Mouse (Mus musculus): ENCODE data around the gene Psmd9. TPM values are rescaled to one million over a fixed set of nuclear protein-coding genes. Genes with fewer than 3 reads are reported as not detected.

The Psmd9 gene
- polyA plus RNA-seq, 1 experiment from 2014 or later, result 66.9 TPM

GRCm38 (mm10) chr5:123132308-123133071, 36.7 kb upstream of the Psmd9 start, which contains the start of gene Rhof:
Rhof (minus strand) TSS chr5:123132692.
- Histone ChIP-seq H3K36me3 (peaks cover 61% of the 10 kb centered on the region), H3K4me3 (peak within 1 kb of the TSS; percentile 95), H3K27me3 (no peaks in the 10 kb centered on the region), H3K27ac (replicated peaks) (peak within 1 kb of the TSS; percentile 100), H3K4me2 (peak within 1 kb of the TSS; percentile 100), H3K4me1 (replicated peaks) (peaks cover 67% of the 10 kb centered on the region), H3K9me3 (no peaks in the 10 kb centered on the region), H3K9ac (peak within 1 kb of the TSS; percentile 100)
- peak; percentile 25; the same call in 1 of the 2 replicates for ATAC-seq (ENCODE audit: low read depth)
- WGBS, result 3% methylated on average over 44 of the region's 44 CpGs

- H3K36me3 ChIP-seq, result peaks cover 58% of the 10 kb centered on the region
- no peak for ATAC-seq (ENCODE audit: low read depth)
- H3K4me2 ChIP-seq, result peak overlapping the region; percentile 100
- peaks cover 75% of the 10 kb centered on the region for H3K4me1 ChIP-seq (replicated peaks)
- H3K9me3 ChIP-seq, result no peaks in the 10 kb centered on the region
- H3K27ac ChIP-seq (replicated peaks), result peak overlapping the region; percentile 100
- 21% methylated on average over 18 of the region's 18 CpGs for WGBS
- H3K4me3 ChIP-seq, result peak overlapping the region; percentile 95
- H3K9ac ChIP-seq, result peak overlapping the region; percentile 100
- no peaks in the 10 kb centered on the region for H3K27me3 ChIP-seq
These were observed 36.0 kb upstream of the Psmd9 start for GRCm38 (mm10) chr5:123133083-123133783.

- peak overlapping the region; percentile 95 for H3K4me3 ChIP-seq
These were observed 35.4 kb upstream of the Psmd9 start for GRCm38 (mm10) chr5:123133784-123134143.

GRCm38 (mm10) chr5:123134186-123134874, 34.9 kb upstream of the Psmd9 start:
- 16% methylated on average over 13 of the region's 13 CpGs for WGBS
- Histone ChIP-seq H3K9me3 (no peaks in the 10 kb centered on the region), H3K27me3 (no peaks in the 10 kb centered on the region), H3K4me3 (peak overlapping the region; percentile 95), H3K4me1 (replicated peaks) (peaks cover 71% of the 10 kb centered on the region), H3K9ac (peak overlapping the region; percentile 100), H3K36me3 (peaks cover 47% of the 10 kb centered on the region), H3K27ac (replicated peaks) (peak overlapping the region; percentile 100), H3K4me2 (peak overlapping the region; percentile 100)
- ATAC-seq (ENCODE audit: low read depth), result no peak

More at GRCm38 (mm10) chr5:123133784-123134143, 35.4 kb upstream of the Psmd9 start:
- H3K27ac ChIP-seq (replicated peaks), result peak overlapping the region; percentile 100
- no peaks in the 10 kb centered on the region for H3K27me3 ChIP-seq
- H3K4me1 ChIP-seq (replicated peaks), result peaks cover 73% of the 10 kb centered on the region
- peak overlapping the region; percentile 100 for H3K4me2 ChIP-seq
- H3K9me3 ChIP-seq, result no peaks in the 10 kb centered on the region
- peaks cover 52% of the 10 kb centered on the region for H3K36me3 ChIP-seq
- no peak for ATAC-seq (ENCODE audit: low read depth)
- WGBS, result 11% methylated on average over 7 of the region's 7 CpGs
- H3K9ac ChIP-seq, result peak overlapping the region; percentile 100

GRCm38 (mm10) chr5:123134875-123135382, 34.3 kb upstream of the Psmd9 start:
- Histone ChIP-seq H3K9ac (peak overlapping the region; percentile 100), H3K4me1 (replicated peaks) (peaks cover 71% of the 10 kb centered on the region), H3K27me3 (no peaks in the 10 kb centered on the region), H3K4me3 (peak overlapping the region; percentile 95), H3K9me3 (no peaks in the 10 kb centered on the region), H3K27ac (replicated peaks) (peak overlapping the region; percentile 100), H3K36me3 (peaks cover 41% of the 10 kb centered on the region), H3K4me2 (peak overlapping the region; percentile 100)
- no peak for ATAC-seq (ENCODE audit: low read depth)
- WGBS, result 10% methylated on average over 8 of the region's 8 CpGs

- peak overlapping the region; percentile 100 for H3K9ac ChIP-seq
- 1% methylated on average over 30 of the region's 30 CpGs for WGBS
- peaks cover 33% of the 10 kb centered on the region for H3K36me3 ChIP-seq
- H3K27me3 ChIP-seq, result no peaks in the 10 kb centered on the region
- H3K27ac ChIP-seq (replicated peaks), result peak overlapping the region; percentile 100
- no peaks in the 10 kb centered on the region for H3K9me3 ChIP-seq
- peak overlapping the region; percentile 100 for H3K4me2 ChIP-seq
- peaks cover 71% of the 10 kb centered on the region for H3K4me1 ChIP-seq (replicated peaks)
- 0 out of 2 replicates have a peak, but pooled peaks have one; percentile 5 for ATAC-seq (ENCODE audit: low read depth)
- H3K4me3 ChIP-seq, result peak overlapping the region; percentile 95
These were observed 33.5 kb upstream of the Psmd9 start for GRCm38 (mm10) chr5:123135471-123136360.

GRCm38 (mm10) chr5:123136361-123137043, 32.7 kb upstream of the Psmd9 start:
- H3K27ac ChIP-seq (replicated peaks), result peak overlapping the region; percentile 100
- peaks cover 68% of the 10 kb centered on the region for H3K4me1 ChIP-seq (replicated peaks)
- peak overlapping the region; percentile 95 for H3K4me3 ChIP-seq
- H3K36me3 ChIP-seq, result peaks cover 29% of the 10 kb centered on the region
- peak overlapping the region; percentile 100 for H3K4me2 ChIP-seq
- peak; percentile 19; the same call in 1 of the 2 replicates for ATAC-seq (ENCODE audit: low read depth)
- no peaks in the 10 kb centered on the region for H3K27me3 ChIP-seq
- H3K9me3 ChIP-seq, result no peaks in the 10 kb centered on the region
- H3K9ac ChIP-seq, result peak overlapping the region; percentile 100
- 0% methylated on average over 13 of the region's 13 CpGs for WGBS

- peak overlapping the region; percentile 100 for H3K9ac ChIP-seq
- H3K36me3 ChIP-seq, result peaks cover 29% of the 10 kb centered on the region
- H3K4me1 ChIP-seq (replicated peaks), result peaks cover 60% of the 10 kb centered on the region
- ATAC-seq (ENCODE audit: low read depth), result no peak
- H3K4me3 ChIP-seq, result peak overlapping the region; percentile 95
- peak overlapping the region; percentile 100 for H3K27ac ChIP-seq (replicated peaks)
- H3K27me3 ChIP-seq, result no peaks in the 10 kb centered on the region
- H3K9me3 ChIP-seq, result no peaks in the 10 kb centered on the region
- WGBS, result under 1% methylated on average over 20 of the region's 20 CpGs
- peak overlapping the region; percentile 100 for H3K4me2 ChIP-seq
These were observed 31.9 kb upstream of the Psmd9 start for GRCm38 (mm10) chr5:123137044-123137909.

- WGBS, result 2% methylated on average over 6 of the region's 6 CpGs
- peaks cover 54% of the 10 kb centered on the region for H3K4me1 ChIP-seq (replicated peaks)
These were observed 31.3 kb upstream of the Psmd9 start for GRCm38 (mm10) chr5:123137910-123138229.

More at GRCm38 (mm10) chr5:123137910-123138229, 31.3 kb upstream of the Psmd9 start:
- H3K9me3 ChIP-seq, result no peaks in the 10 kb centered on the region
- H3K9ac ChIP-seq, result peak overlapping the region; percentile 100
- peak overlapping the region; percentile 95 for H3K4me3 ChIP-seq
- ATAC-seq (ENCODE audit: low read depth), result no peak
- peak overlapping the region; percentile 100 for H3K4me2 ChIP-seq
- H3K27ac ChIP-seq (replicated peaks), result peak overlapping the region; percentile 100
- H3K27me3 ChIP-seq, result no peaks in the 10 kb centered on the region
- peaks cover 29% of the 10 kb centered on the region for H3K36me3 ChIP-seq

Measured in neural tube, embryonic 13.5 days (tissue).